Mouse (Mus musculus) lung, adult 2 months (tissue): Measurements from ENCODE around the gene Pdk2.

ENCODE experiments used
- CTCF ChIP-seq: fragments of 200-500 bp; IDR thresholded peaks from 2 replicates; pipeline ENCODE4 v1.5.1; 2011; ENCODE audit warnings: mild to moderate bottlenecking, low read length, control low read depth; ENCODE audit not compliant: insufficient read depth
- POLR2A ChIP-seq: fragments of 200-500 bp; IDR thresholded peaks from 2 replicates; pipeline ENCODE4 v1.6.1; 2011; ENCODE audit warnings: low read depth, mild to moderate bottlenecking, control low read depth, low read length, borderline replicate concordance; ENCODE audit errors: extremely low read depth

GRCm38 (mm10) chr11:95025227-95026012, 15.7 kb downstream of the Pdk2 start:
- no peak for TF ChIP-seq CTCF
- TF ChIP-seq POLR2A = no peak
